Mouse (Mus musculus) mature B cell (primary cell): ENCODE data around the gene Rasa3.

Experiments used
- in situ Hi-C: fragments of 300-500 bp; cut with MboI; formaldehyde crosslinking; loops from 2 replicates; pipeline ENCODE4 v1.14.3; 2019

Rasa3 gene

DNA sequence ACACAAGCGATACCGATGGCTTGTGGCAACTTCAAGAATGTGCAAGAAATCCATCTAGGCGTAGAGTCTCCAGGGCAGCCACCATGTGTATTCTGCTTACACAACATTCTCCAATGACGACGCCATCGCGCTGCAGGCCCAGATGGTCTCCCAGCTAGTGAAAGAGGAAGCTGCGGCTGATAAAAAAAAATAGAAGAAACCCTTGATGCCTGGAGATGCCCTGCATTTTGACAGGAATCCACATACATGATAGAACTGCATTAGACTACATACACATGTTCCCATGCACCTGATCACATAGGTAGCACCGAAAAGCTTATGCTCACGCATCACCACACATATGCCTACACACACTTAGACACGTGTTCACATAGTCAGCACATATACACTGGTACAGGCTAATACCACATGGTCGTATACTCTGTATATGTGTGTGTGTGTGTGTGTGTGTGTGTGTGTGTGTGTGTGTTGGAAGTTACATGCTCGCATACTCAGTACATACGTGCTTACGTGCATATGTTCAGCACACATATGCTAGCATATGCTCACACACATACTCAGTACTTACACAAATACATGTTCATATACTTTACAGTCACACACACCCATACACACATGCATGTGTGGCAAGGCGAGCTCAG lies 8.4 kb upstream of the Rasa3 start:
- in situ Hi-C loops: loop anchor here (5.0 kb wide), 1 partner anchor 133 kb away; no protein-coding TSS in a partner anchor

DNA sequence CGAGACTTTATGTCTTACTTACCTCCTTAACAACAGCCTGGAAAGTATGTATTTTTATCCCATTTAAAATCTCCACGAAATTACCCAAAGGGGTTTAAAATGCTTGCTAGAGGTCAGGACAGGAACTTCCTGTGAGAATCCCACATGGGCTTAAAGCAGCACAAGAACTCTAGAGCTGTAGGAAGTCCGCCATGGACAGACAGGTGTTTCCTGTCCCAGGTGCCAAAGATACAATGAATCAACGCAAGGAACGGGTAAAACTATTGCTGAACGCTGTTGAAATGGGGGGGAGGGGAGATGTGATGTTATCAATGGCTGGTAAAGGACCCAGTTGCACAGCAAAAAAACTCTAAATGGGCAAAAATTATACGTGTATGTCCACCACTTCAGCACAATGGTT lies 6.7 kb upstream of the Rasa3 start:
- in situ Hi-C loops: no loop called here

DNA sequence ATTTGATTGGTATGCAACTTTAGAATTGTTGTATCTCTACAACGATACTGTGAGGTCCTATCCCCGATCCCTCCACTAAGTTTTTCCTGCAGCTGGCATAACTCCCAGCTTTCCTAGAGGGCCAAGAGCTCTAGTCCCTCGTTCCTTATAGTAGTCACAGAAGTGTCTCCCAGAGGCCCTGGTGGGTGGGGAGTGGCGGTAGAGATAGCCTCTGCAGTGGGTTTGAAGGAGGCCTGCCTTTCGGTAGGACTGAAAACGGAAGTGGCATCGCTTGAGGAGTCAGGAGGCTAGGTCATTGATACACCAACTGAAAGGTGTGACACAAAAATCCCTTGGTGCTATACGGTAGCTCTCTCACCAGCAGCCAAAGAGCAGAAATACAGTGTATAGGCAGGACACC lies 779 bp upstream of the Rasa3 start:
- in situ Hi-C loops: loop anchor here (5.0 kb wide), 1 partner anchor 76 kb away; no protein-coding TSS in a partner anchor

DNA sequence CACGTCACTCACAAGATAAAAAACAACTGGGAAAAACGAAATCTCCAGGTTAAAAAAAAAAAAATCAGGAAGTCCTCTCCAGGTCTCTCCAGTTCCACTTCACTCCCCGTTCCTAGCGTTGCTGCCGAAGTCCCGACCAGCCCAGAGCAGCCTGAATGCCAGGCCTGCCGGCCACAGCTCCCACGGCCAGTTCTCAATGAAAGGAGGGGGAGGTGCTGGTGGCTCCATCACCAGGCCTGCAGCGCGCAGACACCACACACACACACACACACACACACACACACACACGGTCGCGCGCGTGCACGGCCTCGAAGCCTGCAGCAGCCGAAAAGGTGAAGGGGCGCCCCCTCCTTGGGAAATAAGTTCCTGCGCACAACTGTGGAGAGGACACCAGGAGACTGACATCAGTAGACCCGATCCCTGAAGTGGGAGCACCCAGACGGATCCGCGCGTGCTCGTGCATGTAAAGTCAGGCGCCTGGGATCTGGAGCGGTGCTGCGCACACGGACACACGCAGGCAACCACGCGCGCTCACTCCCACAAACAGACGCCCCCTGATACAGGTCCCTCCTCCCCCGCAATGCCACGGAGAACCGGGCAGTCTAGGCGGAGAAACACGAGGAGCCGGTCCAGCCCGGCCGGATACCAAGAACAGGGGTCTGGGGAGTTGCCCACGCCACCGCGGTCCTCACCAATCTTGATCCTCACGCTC lies 546 bp downstream of the Rasa3 start:
- in situ Hi-C loops: loop anchor here (5.0 kb wide), 1 partner anchor 75 kb away; no protein-coding TSS in a partner anchor

DNA sequence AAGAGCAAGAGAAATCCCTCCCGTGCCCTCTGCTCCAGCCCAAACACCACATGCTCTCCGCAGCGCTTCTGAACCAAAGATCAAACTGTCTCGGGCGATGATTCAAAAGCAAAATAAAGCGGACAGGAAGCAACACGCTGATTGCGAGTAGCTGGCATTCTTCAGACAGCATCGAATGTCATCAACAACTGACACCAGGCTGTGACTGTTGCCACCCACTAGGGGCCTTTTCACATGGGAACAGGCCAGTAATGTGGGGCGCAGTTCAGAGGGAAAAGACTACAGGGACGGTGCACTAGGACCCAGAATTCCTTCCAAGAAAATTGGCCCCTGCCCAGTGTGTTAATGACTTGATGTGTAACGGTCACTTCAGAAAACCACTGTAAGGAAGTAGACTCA lies 1.1 kb downstream of the Rasa3 start:
- in situ Hi-C loops: loop anchor here (5.0 kb wide), 1 partner anchor 74 kb away; no protein-coding TSS in a partner anchor

DNA sequence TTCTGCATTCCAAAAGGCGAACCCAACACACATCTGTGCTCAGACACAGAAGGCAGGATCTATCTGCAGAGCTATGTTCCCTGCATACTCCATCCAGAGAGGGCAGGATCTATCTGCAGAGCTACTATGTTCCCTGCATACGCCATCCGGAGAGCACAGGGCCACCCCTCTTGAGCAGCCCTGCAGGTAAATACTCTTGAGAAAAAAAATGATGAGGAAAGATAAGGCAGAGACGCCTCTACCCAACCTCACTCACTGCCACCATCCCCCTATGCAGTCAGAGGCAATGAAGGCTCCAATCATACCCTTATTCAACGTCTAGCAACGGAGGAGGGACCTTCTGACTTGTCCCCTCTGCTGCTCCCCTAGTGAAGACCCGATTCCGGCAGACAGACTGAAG lies 1.9 kb downstream of the Rasa3 start:
- in situ Hi-C loops: loop anchor here (5.0 kb wide), 1 partner anchor 73 kb away; no protein-coding TSS in a partner anchor

DNA sequence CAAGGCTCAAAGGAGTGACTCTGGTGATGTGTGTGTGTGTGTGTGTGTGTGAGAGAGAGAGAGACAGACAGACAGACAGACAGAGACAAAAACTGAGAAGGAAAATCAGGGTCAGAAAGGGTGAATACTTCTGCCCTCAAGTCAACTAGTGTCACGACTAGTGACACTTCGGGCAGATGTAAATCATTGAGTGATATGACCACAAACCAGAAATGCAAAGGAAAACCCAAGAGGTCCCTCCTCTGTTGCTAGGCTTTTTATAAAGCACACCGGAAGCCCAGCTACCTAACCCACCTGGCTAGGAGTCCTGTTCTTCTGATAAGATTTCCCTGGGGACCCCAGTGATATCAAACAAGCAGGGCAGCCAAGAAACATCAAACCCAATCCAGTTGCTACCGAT lies 2.3 kb downstream of the Rasa3 start:
- in situ Hi-C loops: loop anchor here (5.0 kb wide), 1 partner anchor 73 kb away; no protein-coding TSS in a partner anchor

DNA sequence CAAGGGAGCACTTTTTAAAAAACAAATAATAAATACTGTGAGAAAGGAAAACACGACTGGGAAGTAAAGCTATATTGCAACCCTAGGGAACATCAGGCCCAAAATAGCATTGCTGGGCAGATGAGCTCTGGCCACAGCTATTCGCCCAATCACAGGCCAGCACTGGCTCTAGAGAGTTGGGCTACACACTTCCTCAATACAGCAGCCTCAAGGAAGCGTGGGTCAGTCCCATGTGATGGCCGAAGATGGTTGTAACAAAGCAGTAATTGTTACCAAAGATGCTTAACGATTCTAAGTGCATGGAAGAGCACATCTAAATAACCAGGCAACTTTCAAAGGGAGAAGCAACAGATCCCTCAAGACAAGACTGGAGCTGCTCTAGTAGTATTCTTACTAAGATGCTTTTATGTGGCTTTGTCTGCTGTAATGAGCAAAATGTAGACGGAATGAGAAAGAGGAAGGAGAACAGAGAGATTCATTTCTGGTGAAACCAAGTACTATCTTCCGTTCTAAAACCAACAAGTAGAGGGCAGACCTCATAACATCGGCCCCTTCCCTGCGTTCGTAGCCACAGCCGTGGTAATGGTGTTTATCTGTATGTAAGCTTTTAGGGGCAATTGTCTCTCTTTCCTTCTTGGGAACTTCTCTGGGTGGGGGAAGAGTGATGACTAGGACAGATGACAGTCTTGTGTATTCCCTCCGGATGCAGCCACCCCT lies 3.0 kb downstream of the Rasa3 start:
- in situ Hi-C loops: loop anchor here (5.0 kb wide), 1 partner anchor 72 kb away; no protein-coding TSS in a partner anchor

DNA sequence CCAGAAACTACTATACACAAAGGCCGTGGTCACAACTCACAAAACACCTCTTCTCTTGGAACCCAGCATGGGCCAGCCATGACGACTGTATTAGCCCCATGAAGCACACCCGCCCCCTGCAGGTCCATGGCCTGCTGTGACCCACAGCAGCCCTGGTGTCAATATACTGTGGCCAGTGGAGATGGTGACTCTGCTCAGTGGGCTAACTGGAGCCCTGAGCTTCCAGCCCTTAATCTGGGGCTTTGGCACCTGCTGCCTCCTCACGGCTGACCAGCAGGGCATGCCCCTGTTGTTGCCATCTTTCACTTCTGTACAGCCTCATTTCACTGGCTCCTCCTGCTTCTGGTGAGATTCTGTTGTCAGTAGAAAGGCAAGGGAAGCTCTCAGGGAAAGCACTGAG lies 4.2 kb downstream of the Rasa3 start:
- in situ Hi-C loops: no loop called here

DNA sequence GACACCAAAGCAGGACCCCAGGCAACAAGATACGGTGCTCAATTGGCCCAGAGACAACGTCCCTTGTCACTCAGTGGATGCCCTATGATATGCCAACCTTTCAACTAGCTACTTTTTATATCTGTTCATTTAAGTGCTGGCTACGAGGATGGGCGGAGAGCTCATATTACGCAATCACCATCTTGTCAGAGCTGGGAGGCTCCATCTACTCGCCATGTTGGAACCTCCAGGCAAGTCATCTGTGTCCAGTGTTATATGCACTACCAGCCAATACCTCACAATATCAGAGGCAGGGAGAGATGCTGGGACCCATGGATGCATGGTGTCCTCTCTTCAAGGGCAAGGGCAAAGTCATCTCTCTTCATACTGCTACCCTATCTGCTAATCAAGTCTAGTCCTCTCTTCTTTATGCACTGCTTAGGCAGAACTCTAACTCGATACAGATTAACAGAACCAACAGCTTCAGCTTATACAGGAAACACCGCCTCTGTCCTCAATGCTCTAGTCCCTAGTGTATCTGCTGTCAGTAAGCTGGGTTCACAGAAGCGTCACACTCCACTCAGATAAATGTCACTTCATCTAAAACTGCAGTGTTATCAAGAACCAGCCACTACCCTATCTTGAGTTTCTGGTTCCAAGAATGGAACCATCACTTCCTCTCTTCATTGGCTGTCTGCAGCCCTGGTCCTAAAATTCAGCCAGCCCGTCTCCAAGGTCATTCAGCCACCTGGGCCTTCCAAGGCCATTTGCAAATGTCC lies 6.0 kb downstream of the Rasa3 start:
- in situ Hi-C loops: no loop called here

DNA sequence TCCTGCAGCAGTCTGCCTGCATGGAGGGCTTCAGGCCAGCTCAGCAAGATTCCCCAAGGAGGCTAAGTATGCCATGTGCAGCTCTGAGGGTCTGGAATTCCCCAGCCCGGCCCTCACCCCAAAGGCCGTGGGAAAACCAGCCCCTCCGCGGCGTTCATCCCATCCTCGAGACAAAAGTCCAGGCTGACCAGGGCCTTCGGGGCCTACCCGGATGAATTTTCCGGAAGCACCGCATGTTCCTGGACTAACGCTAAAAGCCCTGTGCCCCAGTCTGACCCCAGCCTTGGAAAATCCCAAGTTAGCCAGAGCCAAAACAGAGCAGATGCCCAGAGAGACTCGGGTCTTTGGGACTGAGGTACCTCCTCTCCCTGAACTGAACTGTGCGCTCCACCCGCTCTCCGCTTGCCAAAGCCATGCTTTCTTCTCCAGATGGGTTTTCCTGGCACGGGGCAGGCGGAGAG lies 7.4 kb downstream of the Rasa3 start:
- in situ Hi-C loops: no loop called here

DNA sequence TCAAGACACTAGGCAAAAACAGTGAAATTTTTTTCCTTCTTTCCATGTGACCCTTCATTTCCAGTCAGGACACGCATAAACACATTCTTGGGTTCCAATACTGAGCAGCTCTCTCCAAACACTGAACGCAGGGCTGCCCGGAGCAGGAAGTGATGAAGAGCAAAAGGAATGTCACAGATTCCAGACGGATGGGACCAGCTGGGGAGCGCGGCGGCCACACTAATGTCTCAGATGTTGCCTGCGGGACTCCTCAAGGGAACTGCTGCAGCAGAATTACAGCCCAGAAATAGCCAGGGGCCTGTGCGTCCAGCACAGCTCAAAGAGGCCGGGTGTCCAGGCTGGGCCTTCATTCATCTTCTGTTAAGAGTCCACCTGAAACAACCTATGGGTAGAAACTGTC lies 9.0 kb downstream of the Rasa3 start:
- in situ Hi-C loops: no loop called here

DNA sequence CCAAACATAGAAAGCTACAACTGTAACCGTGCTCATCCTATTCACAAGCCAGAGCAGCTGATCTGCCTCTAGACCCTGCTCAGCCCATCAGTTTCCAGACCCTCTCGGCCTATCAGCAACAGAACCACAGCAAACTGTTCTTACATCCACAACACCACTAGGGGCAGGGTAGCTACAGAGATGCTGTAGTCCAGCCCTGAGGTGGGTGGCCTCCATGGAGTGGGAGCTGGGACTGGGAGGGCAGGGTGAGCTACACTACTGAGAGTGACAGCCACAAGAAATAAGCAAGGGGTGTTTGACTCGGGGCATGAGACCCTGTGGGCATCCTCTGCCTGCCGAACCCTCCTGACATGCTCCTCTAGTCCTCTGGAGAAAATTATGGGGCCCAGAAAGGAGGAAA lies 9.5 kb downstream of the Rasa3 start:
- in situ Hi-C loops: no loop called here

DNA sequence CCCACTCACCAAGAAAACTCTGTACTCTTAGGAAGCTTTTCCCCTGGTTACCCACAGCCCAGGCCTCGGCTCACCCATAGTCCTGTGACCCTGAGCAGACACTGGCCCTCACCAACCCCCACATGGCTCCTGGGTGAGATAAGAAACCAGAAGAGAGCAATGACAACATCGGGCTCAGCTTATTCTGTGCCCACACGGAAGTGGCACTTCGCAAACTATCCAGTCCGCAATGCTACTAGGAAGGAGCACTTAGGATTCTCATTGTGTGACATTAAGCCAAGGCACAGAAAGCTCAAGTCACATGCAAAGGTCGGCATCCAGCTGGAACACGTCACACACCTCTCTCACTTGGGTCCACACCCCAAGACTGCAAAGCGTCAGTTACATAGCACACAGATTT lies 11.5 kb downstream of the Rasa3 start:
- in situ Hi-C loops: no loop called here

DNA sequence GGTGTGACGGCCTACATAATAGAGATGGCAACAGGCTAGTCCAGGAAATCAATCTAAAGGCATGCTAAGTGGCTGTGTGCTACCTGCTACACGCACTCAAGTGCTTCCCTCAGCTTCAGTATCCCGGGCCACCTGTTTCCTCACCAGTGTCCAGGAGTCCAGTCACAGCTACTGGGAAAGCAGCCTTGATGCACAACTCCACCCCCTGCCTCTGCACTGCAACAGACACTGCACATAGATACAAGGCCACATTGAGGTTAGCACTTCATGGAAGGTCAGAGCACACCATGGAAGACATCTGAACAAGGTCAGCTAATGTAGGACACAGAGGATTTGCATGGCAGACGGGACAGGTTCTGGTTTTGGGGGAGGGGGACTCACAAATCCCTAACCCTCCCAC lies 11.9 kb downstream of the Rasa3 start:
- in situ Hi-C loops: no loop called here

DNA sequence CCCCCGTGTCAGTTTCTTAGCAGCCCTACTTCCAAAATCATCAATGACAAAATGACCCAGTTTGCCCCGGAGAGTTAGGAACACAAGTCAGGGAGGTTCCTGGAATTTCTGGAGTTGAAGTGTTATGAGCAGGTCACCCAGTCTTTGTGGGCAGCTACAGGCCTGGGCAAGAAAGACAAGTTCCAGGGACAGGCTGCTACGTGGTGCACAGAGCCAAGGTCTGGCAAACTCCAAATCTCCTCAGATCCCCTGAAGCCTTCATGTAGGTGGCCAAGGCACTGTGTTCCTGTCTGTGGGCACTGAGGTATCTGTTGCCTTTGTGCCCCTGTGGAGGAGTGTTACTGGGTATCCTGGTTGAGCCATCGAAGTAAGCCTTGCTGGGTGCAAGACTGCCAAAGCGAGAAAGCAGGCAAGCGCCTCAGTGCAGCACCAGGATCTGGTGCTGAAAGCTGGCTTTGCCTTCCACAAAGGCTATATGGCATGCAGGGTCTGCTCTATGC lies 12.6 kb downstream of the Rasa3 start:
- in situ Hi-C loops: no loop called here

DNA sequence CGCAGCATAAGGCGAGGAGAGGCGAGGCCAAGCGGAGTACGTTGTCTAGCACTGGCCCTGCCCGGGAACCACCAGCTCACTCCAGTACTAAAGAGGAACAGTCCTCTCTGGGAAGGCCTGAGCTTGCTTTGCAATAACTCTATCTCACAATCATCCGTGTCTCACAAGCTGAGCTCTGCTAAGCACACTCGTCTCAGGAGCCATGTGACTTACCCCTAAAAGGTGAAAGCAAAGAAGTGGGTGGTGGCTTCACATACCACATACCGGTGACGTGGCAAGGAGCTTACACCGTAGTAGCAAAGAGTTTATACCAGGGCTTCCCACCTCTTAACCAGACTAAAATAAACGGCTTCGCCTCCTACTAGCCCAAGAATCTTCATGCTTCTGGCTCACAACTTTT lies 17.1 kb downstream of the Rasa3 start:
- in situ Hi-C loops: no loop called here

DNA sequence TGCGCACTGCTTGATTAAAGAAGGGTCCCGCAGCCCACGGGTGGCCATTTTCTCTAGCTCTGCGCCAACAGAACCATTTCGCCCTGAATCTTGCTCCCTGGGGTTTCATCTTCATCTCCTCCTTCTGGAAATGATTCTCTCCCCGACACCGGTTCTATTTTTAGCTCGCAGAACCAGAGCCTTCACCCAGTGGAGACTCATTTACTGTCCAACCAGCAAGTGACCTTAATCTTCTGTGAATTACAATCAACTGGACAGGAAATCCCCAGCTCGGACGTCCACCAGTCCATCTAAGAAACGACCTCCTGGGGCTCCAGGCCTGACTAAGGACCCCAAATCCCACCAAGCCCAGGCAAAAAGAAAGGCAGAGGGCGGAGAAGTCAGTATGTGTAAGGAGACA lies 19.9 kb downstream of the Rasa3 start:
- in situ Hi-C loops: no loop called here

DNA sequence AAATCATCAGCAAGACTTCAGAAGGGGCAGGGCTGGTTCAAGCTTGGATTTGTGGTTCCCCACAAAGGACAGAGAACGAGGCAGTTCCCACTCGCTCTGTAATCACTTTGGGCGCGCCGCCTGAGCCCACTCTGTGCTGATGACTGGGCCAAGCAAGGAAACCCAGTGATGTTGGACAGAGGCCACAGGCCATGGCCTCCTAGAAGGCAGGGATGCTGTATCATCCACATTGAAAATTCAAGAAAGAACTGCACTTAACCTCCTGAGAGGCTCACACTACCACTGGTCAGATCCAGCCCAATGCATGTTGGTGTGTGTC lies 22.4 kb downstream of the Rasa3 start:
- in situ Hi-C loops: no loop called here

DNA sequence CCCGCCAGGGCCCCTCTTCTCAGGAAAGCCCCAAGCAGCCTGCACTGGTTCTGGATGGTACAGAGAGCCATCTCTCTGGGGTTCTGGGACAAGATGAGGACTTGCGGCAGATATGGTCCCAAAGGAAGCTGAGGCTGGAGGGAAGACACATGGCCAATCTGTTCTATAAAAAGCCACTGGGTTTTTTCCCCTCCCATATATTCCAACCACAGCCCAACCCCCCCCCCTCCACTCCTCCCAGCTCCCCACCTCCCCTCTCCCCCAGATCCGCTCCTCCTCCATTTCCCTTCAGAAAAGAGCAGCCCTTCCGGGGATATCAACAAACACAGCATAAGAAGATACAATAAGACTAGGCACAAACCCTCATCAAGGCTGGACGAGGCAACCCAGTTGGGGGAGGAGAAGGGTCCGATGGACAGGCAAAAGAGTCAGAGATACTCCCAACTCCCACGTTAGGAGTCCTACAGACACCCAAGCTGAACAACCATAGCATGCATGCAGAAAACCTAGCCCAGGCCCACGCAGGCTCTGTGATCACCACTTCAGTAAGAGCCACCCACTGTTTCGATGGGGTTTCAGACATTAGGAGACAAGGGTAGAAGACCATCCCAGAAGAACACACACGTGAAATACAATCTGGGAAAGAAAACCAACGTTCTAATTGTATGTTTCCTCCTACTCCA lies 22.9 kb downstream of the Rasa3 start:
- in situ Hi-C loops: no loop called here

DNA sequence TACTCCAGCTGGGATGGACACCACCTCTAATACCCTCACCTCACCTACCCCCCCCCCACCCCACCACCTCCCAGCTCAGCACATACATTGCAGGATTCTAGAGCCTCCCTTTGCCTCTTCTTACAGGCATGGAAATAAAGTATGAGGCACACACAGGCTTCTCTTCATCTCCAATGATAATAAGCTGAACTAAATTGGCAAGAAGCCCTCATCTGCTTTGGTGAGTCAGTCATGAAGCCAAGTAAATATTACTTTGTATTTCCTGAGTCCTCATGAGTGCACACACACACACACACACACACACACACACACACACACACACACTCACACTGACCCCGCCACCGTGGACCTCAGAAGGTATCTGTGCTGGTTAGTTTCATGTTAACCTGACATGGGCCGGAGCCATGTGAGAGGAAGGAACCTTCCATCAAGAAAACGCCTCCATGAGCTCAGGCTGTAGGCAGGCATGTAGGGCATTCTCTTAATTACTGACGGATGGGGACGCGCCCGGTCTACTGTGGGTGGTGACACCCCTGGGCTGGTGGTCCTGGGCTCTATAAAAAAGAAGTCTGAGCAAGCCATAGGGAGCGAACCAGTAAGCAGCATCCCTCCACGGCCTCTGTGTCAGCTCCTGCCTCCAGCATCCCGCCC lies 26.7 kb downstream of the Rasa3 start:
- in situ Hi-C loops: no loop called here
